ENCODE assay signal across 8 mouse cellular contexts in genomic region chr15:81584913-81585745, GRCm38 (mm10). TPM values are rescaled to one million over a fixed set of nuclear protein-coding genes. Genes with fewer than 3 reads are reported as not detected.
A peak's percentile ranks its signal among the peaks of the same experiment; 100 is the strongest.
DNase-seq lines count a peak whose midpoint lies in the region; ATAC-seq and TF ChIP-seq lines count a peak whose summit lies in the region.

TSS of gene Ep300 (plus strand) at chr15:81585351.

- under 1% methylated on average over 18 of the region's 68 CpGs for WGBS in embryonic facial prominence, embryonic 14.5 days
- under 1% methylated on average over 64 of the region's 68 CpGs for WGBS in heart, adult 2 months
- under 1% methylated on average over 49 of the region's 68 CpGs for WGBS in limb, embryonic 13.5 days
- WGBS in midbrain, embryonic 16.5 days = 0% methylated on average over 40 of the region's 68 CpGs

- peak within 1 kb of the TSS; percentile 93 for H3K4me3 ChIP-seq in embryonic facial prominence, embryonic 14.5 days (ENCODE audit: low read depth, low read length)
- H3K4me3 ChIP-seq in heart, adult 2 months = peak within 1 kb of the TSS; percentile 97
- H3K4me3 ChIP-seq in limb, embryonic 13.5 days = peak within 1 kb of the TSS; percentile 92
- H3K4me3 ChIP-seq in midbrain, embryonic 16.5 days (ENCODE audit: low read depth, low read length) = peak within 1 kb of the TSS; percentile 92

- peaks cover 12% of the 10 kb centered on the region for H3K4me1 ChIP-seq in embryonic facial prominence, embryonic 14.5 days (ENCODE audit: control insufficient read depth, insufficient read depth, low read length)
- H3K4me1 ChIP-seq in heart, adult 2 months (ENCODE audit: control insufficient read depth, insufficient read depth, low read length) = peaks cover 4% of the 10 kb centered on the region
- H3K4me1 ChIP-seq in limb, embryonic 13.5 days = peaks cover 26% of the 10 kb centered on the region
- H3K4me1 ChIP-seq in midbrain, embryonic 16.5 days (ENCODE audit: control insufficient read depth, insufficient read depth, low read length) = peaks cover 31% of the 10 kb centered on the region

- intact Hi-C loops in heart, adult 2 months (cut with DNase I) = loop anchor here (1.0 kb wide), 1 partner anchor 119 kb away; the partner anchor contains the start of gene Rbx1

- ATAC-seq in embryonic facial prominence, embryonic 14.5 days (ENCODE audit: low read depth) = peak; percentile 92
- peak; percentile 93 for ATAC-seq in limb, embryonic 13.5 days (ENCODE audit: low FRiP score, low read depth)
- ATAC-seq in midbrain, embryonic 16.5 days = peak; percentile 93

- H3K36me3 ChIP-seq in embryonic facial prominence, embryonic 14.5 days (ENCODE audit: control insufficient read depth, insufficient read depth, low read length) = peaks cover 15% of the 10 kb centered on the region
- peaks cover 21% of the 10 kb centered on the region for H3K36me3 ChIP-seq in heart, adult 2 months (ENCODE audit: control insufficient read depth, insufficient read depth, low read length)
- H3K36me3 ChIP-seq in limb, embryonic 13.5 days = peaks cover 14% of the 10 kb centered on the region
- H3K36me3 ChIP-seq in midbrain, embryonic 16.5 days (ENCODE audit: control insufficient read depth, insufficient read depth, low read length) = no peaks in the 10 kb centered on the region

- H3K27ac ChIP-seq in embryonic facial prominence, embryonic 14.5 days (replicated peaks; ENCODE audit: low read depth, low read length) = peak within 1 kb of the TSS; percentile 100
- H3K27ac ChIP-seq in heart, adult 2 months = peak within 1 kb of the TSS; percentile 99
- H3K27ac ChIP-seq in limb, embryonic 13.5 days = peak within 1 kb of the TSS; percentile 100
- peak within 1 kb of the TSS; percentile 100 for H3K27ac ChIP-seq in midbrain, embryonic 16.5 days (ENCODE audit: low read length)

- 0 out of 2 replicates have a peak, but pooled peaks cover 1% of the 10 kb centered on the region for H3K79me2 ChIP-seq in heart, adult 2 months (replicated peaks; ENCODE audit: control insufficient read depth, insufficient read depth, low read length)

- peak; percentile 92 for DNase-seq in 3T3-L1 (ENCODE audit: low read depth, low spot score)
- DNase-seq in adrenal gland, postnatal 4 days (ENCODE audit: low spot score in 2 of 2) = peak; percentile 93
- DNase-seq in embryonic facial prominence, embryonic 14.5 days (ENCODE audit: low spot score) = peak; percentile 99
- peak; percentile 92 to 98 for DNase-seq in heart, adult 2 months
- peak; percentile 95 to 96 for DNase-seq in kidney, adult 8-10 months
- peak; percentile 84 to 97 for DNase-seq in spleen, postnatal 10 days (ENCODE audit: low spot score in 2 of 2)

- peak within 1 kb of the TSS; percentile 69 for H3K4me2 ChIP-seq in embryonic facial prominence, embryonic 14.5 days (ENCODE audit: low read depth, low read length)
- H3K4me2 ChIP-seq in limb, embryonic 13.5 days (replicated peaks) = peak within 1 kb of the TSS; percentile 87
- H3K4me2 ChIP-seq in midbrain, embryonic 16.5 days (ENCODE audit: low read length) = peak within 1 kb of the TSS; percentile 77

- H3K9ac ChIP-seq in embryonic facial prominence, embryonic 14.5 days (ENCODE audit: low read depth, low read length) = peak within 1 kb of the TSS; percentile 100
- H3K9ac ChIP-seq in heart, adult 2 months (ENCODE audit: low read depth, low read length) = peak within 1 kb of the TSS; percentile 99
- peak within 1 kb of the TSS; percentile 100 for H3K9ac ChIP-seq in limb, embryonic 13.5 days
- H3K9ac ChIP-seq in midbrain, embryonic 16.5 days (ENCODE audit: low read depth, low read length) = peak within 1 kb of the TSS; percentile 100

- H3K27me3 ChIP-seq in embryonic facial prominence, embryonic 14.5 days (replicated peaks; ENCODE audit: control insufficient read depth, insufficient read depth, low read length) = no peaks in the 10 kb centered on the region
- H3K27me3 ChIP-seq in heart, adult 2 months (ENCODE audit: control insufficient read depth, insufficient read depth, low read length) = no peaks in the 10 kb centered on the region
- H3K27me3 ChIP-seq in limb, embryonic 13.5 days = no peaks in the 10 kb centered on the region
- no peaks in the 10 kb centered on the region for H3K27me3 ChIP-seq in midbrain, embryonic 16.5 days (ENCODE audit: control insufficient read depth, insufficient read depth, low read depth, low read length)

- TF ChIP-seq EP300 in heart, adult 2 months (IDR thresholded peaks at IDR 0.05; ENCODE audit: insufficient read depth, low read depth, low read length) = peak; percentile 70; the same call in 1 of the 2 replicates

- TF ChIP-seq POLR2A in heart, adult 2 months (IDR thresholded peaks at IDR 0.05; ENCODE audit: insufficient read depth, low read depth, low read length) = peak; percentile 77

- no peak for TF ChIP-seq CTCF in heart, adult 2 months (IDR thresholded peaks at IDR 0.05)

- no peaks in the 10 kb centered on the region for H3K9me3 ChIP-seq in embryonic facial prominence, embryonic 14.5 days (ENCODE audit: control insufficient read depth, low read length)
- H3K9me3 ChIP-seq in limb, embryonic 13.5 days = no peaks in the 10 kb centered on the region
- H3K9me3 ChIP-seq in midbrain, embryonic 16.5 days (replicated peaks; ENCODE audit: control insufficient read depth, low read length, poor library complexity, severe bottlenecking) = no peaks in the 10 kb centered on the region

RNA-seq across cellular contexts. Expression of gene Ep300, which starts in this region (rescaled TPM):
- total RNA-seq in adrenal gland, postnatal 4 days (2021) = 10 to 100 TPM; 78.9 to 84.0 TPM
- 20.6 and 22.7 TPM in 2 replicates for polyA plus RNA-seq in embryonic facial prominence, embryonic 14.5 days (2014; fragmentation: Nextera tagmentation; extraction: Ambion mirVana)
- total RNA-seq in heart, adult 2 months (2021) = 10 to 100 TPM; 37.7 to 49.0 TPM
- polyA plus RNA-seq in heart, adult 2 months (2012; rRNA removed) = 14.7 and 19.4 TPM in 2 replicates
- polyA plus RNA-seq in limb, embryonic 13.5 days (2015; fragmentation: Nextera tagmentation; extraction: Ambion mirVana) = 16.6 and 19.7 TPM in 2 replicates
- 18.9 and 21.2 TPM in 2 replicates for polyA plus RNA-seq in midbrain, embryonic 16.5 days (2015; fragmentation: Nextera tagmentation; extraction: Ambion mirVana)

Comparison
In these comparisons a context has a peak if more than half of its experiments do, and no peak if none do; other contexts are left out.
1. Peak in every context shown above with its lines: DNase-seq, ATAC-seq, H3K4me3 ChIP-seq and H3K27ac ChIP-seq.